Mouse (Mus musculus) liver, embryonic 14.5 days (tissue): ENCODE measurements at regions not wholly inside any gene's neighbourhood (a gene's known extent, or its start where the extent isn't known, plus 50 kb on each side); places are given as distances from the start of the nearest gene placed in this dataset.

ENCODE experiments used
- CTCF ChIP-seq: IDR thresholded peaks from 2 replicates; pipeline ENCODE4 v1.5.1; 2016; ENCODE audit warnings: antibody characterized with exemption, low read depth, control low read depth
- EP300 ChIP-seq: IDR thresholded peaks from 2 replicates; pipeline ENCODE4 v1.6.1; 2016; ENCODE audit warnings: antibody characterized with exemption, low read depth

DNA sequence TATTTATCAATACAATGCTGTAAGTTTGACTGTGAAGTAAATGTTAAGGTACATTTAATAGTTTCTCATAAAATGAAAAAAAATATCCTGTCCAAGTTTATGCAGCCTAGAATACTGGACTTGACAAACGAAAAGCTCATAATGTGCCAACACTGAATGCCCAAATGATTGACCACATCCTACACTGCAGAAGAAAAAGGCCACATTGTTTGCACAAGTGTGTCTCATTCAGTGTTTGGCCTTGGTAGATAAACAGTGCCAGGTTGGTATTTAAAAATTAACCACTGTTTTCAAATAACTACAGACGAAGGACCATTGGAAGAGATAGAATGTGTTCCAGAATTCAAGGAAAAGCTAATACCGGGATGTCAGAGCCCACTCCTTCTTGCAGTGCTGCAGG is 462.1 kb downstream of the Flrt2 start:
- no peak for TF ChIP-seq EP300
- TF ChIP-seq CTCF, result no peak
